Mouse (Mus musculus): ENCODE measurements around the gene Cntnap5c. TPM values are rescaled to one million over a fixed set of nuclear protein-coding genes. Genes with fewer than 3 reads are reported as not detected.
"Not testable (repeated sequence)": the region's sequence is repeated elsewhere in the genome, so short reads cannot be mapped to it uniquely, and the experiment has no call there.

Gene Cntnap5c
- polyA plus RNA-seq, 1 experiment from 2014 or later, result not detected

GRCm38 (mm10) chr17:57837090-57837971 is 68.0 kb downstream of the Cntnap5c start:
- Histone ChIP-seq H3K4me1 (replicated peaks) (no peaks in the 10 kb centered on the region), H3K4me2 (no peak overlapping the region), H3K9me3 (replicated peaks) (no peaks in the 10 kb centered on the region), H3K9ac (no peak overlapping the region), H3K36me3 (no peaks in the 10 kb centered on the region), H3K4me3 (replicated peaks) (no peak overlapping the region), H3K27ac (no peak overlapping the region), H3K27me3 (no peaks in the 10 kb centered on the region)
- ATAC-seq (ENCODE audit: low read depth), result no peak
- no peak for DNase-seq

DNA sequence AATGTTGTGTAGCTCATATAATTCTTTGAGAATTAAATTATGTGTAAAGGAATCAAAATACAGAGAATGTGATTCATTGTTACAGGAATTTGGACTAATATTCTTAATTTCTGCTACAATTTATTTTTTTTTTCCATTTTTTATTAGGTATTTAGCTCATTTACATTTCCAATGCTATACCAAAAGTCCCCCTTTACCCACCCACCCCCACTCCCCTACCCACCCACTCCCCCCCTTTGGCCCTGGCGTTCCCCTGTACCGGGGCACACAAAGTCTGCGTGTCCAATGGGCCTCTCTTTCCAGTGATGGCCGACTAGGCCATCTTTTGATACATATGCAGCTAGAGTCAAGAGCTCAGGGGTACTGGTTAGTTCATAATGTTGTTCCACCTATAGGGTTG is 86.4 kb downstream of the Cntnap5c start:
- not testable (repeated sequence) for H3K4me3 ChIP-seq (replicated peaks); H3K36me3 ChIP-seq; H3K27me3 ChIP-seq; H3K9me3 ChIP-seq (replicated peaks); H3K4me1 ChIP-seq (replicated peaks); H3K27ac ChIP-seq; H3K9ac ChIP-seq; H3K4me2 ChIP-seq; ATAC-seq (ENCODE audit: low read depth); DNase-seq
- WGBS (ENCODE audit: insufficient replicate concordance), result no CpG with 5 or more reads among the region's 4 CpGs

DNA sequence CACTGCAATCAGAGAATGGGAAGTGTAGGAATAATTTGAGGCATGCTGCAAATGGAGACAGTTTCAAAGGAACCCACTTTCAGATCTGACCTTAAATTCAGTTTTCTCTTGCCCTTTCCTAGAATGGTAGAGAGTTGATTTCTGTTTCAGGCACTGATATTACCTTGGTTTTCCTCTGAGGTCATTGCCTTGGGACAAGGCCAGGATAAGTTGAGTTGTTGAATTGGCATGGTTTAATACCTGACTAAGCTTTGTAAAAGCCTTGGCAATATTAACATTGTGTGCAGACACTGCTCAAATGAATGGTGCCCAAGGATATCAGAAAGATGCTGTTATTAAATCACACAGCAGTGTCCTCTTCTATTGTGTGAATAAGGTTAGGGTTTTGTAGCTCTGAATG is 96.6 kb downstream of the Cntnap5c start:
- H3K27ac ChIP-seq, result no peak overlapping the region
- ATAC-seq (ENCODE audit: low read depth), result no peak
- no peaks in the 10 kb centered on the region for H3K27me3 ChIP-seq
- no peak overlapping the region for H3K9ac ChIP-seq
- no peaks in the 10 kb centered on the region for H3K4me1 ChIP-seq (replicated peaks)
- no peak for DNase-seq
- H3K9me3 ChIP-seq (replicated peaks), result no peaks in the 10 kb centered on the region; the same call in 1 of the 2 replicates
- no peaks in the 10 kb centered on the region for H3K36me3 ChIP-seq
- H3K4me2 ChIP-seq, result no peak overlapping the region
- no peak overlapping the region for H3K4me3 ChIP-seq (replicated peaks)

GRCm38 (mm10) chr17:57887742-57888389 is 118.5 kb downstream of the Cntnap5c start:
- no peak overlapping the region for H3K9ac ChIP-seq
- ATAC-seq (ENCODE audit: low read depth), result no peak
- WGBS (ENCODE audit: insufficient replicate concordance), result 56% methylated on average over 4 of the region's 4 CpGs

GRCm38 (mm10) chr17:57911770-57912293 is 142.5 kb downstream of the Cntnap5c start:
- DNase-seq (no peak), ATAC-seq (ENCODE audit: low read depth) (no peak)
- no peak overlapping the region for H3K4me2 ChIP-seq

More at GRCm38 (mm10) chr17:57887742-57888389, 118.5 kb downstream of the Cntnap5c start:
- H3K27me3 ChIP-seq, result no peaks in the 10 kb centered on the region
- no peaks in the 10 kb centered on the region for H3K4me1 ChIP-seq (replicated peaks)
- DNase-seq, result no peak
- no peak overlapping the region for H3K27ac ChIP-seq
- H3K36me3 ChIP-seq, result no peaks in the 10 kb centered on the region
- no peak overlapping the region for H3K4me3 ChIP-seq (replicated peaks)
- no peaks in the 10 kb centered on the region; the same call in 1 of the 2 replicates for H3K9me3 ChIP-seq (replicated peaks)
- no peak overlapping the region for H3K4me2 ChIP-seq

DNA sequence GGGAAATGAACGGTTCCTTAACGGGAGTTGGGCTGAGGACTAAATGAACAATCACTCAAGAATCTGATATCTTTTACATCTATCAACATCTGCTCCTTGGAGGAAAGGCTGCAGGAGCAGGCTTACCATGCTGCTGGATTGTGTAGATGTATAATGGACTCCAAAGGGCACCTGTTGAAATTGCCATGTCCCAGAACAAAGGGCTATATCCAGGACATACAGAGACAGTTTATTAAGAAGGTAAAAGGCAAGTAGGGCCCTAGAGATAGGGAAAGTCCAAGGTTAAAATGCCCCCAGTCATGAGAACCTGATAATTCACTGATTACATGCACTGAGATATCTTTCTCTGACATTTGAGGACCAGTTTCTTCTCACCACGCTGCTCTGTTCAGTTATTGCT is 214.9 kb downstream of the Cntnap5c start:
- ATAC-seq (ENCODE audit: low read depth) (no peak), DNase-seq (no peak)
- H3K27ac ChIP-seq, result no peak overlapping the region
- no peak overlapping the region for H3K4me3 ChIP-seq (replicated peaks)
- WGBS (ENCODE audit: insufficient replicate concordance), result 60% methylated on average over 3 of the region's 3 CpGs
- no peak overlapping the region for H3K9ac ChIP-seq
- H3K36me3 ChIP-seq, result no peaks in the 10 kb centered on the region
- no peaks in the 10 kb centered on the region; the same call in 1 of the 2 replicates for H3K9me3 ChIP-seq (replicated peaks)
- no peaks in the 10 kb centered on the region for H3K27me3 ChIP-seq
- H3K4me1 ChIP-seq (replicated peaks), result no peaks in the 10 kb centered on the region
- H3K4me2 ChIP-seq, result no peak overlapping the region

More at GRCm38 (mm10) chr17:57911770-57912293, 142.5 kb downstream of the Cntnap5c start:
- Histone ChIP-seq H3K27me3 (no peaks in the 10 kb centered on the region), H3K36me3 (no peaks in the 10 kb centered on the region), H3K27ac (no peak overlapping the region), H3K9me3 (replicated peaks) (no peaks in the 10 kb centered on the region), H3K4me1 (replicated peaks) (no peaks in the 10 kb centered on the region), H3K4me3 (replicated peaks) (no peak overlapping the region), H3K9ac (no peak overlapping the region)

GRCm38 (mm10) chr17:57988420-57988819 is 219.1 kb downstream of the Cntnap5c start:
- no peak for DNase-seq
- Histone ChIP-seq H3K36me3 (no peaks in the 10 kb centered on the region), H3K4me3 (replicated peaks) (no peak overlapping the region), H3K4me2 (no peak overlapping the region), H3K9ac (no peak overlapping the region), H3K4me1 (replicated peaks) (no peaks in the 10 kb centered on the region), H3K27ac (no peak overlapping the region), H3K27me3 (no peaks in the 10 kb centered on the region), H3K9me3 (replicated peaks) (no peaks in the 10 kb centered on the region)
- WGBS (ENCODE audit: insufficient replicate concordance), result 35% methylated on average over 2 of the region's 2 CpGs
- no peak for ATAC-seq (ENCODE audit: low read depth)

DNA sequence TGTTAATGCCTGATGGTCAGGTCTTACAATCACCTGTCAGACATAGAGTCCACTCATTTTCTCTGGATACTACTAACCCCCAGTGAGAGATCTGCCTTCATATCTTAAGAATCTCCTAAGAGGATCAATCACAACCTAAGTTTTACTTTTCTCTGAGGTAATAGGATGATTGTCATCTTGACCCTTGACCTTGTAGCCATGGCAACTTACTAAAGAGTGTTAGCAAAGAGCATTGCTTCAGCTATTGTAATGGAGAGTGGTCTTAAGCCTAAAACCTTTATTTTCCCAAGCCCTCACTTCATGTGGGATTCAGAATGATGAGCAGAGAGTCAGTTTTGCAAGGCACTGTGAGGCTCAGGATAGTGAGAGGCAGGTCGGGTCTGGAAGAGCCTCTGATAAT is 227.1 kb downstream of the Cntnap5c start:
- H3K36me3 ChIP-seq, result no peaks in the 10 kb centered on the region
- no peaks in the 10 kb centered on the region for H3K9me3 ChIP-seq (replicated peaks)
- 24% methylated on average over 1 of the region's 1 CpGs for WGBS (ENCODE audit: insufficient replicate concordance)
- ATAC-seq (ENCODE audit: low read depth) (no peak), DNase-seq (no peak)
- H3K9ac ChIP-seq, result no peak overlapping the region
- no peak overlapping the region for H3K27ac ChIP-seq
- no peaks in the 10 kb centered on the region for H3K27me3 ChIP-seq
- no peaks in the 10 kb centered on the region for H3K4me1 ChIP-seq (replicated peaks)
- H3K4me3 ChIP-seq (replicated peaks), result no peak overlapping the region
- H3K4me2 ChIP-seq, result no peak overlapping the region

DNA sequence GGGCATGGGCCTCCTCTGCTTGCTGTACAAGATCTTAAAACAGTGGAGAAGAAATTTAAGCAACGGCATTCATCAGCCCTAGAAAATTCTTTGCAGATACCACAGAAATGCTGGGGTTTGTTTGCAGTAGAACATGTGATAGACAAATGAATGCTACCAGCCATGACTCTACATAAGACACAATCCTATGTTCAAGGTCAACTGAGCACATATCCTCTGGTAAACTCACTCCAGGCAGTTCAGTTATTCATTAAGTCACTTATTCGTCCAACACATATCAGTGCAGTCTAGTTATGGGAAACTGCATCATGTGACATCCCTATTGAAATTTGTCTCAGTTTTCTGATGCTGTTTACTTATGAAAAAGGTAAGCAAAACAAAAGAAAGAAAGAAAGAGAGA is 229.7 kb downstream of the Cntnap5c start:
- Histone ChIP-seq H3K27me3 (no peaks in the 10 kb centered on the region), H3K9me3 (replicated peaks) (no peaks in the 10 kb centered on the region), H3K27ac (no peak overlapping the region), H3K4me1 (replicated peaks) (no peaks in the 10 kb centered on the region), H3K9ac (no peak overlapping the region), H3K4me3 (replicated peaks) (no peak overlapping the region), H3K36me3 (no peaks in the 10 kb centered on the region), H3K4me2 (no peak overlapping the region)
- no peak for ATAC-seq (ENCODE audit: low read depth)
- 52% methylated on average over 2 of the region's 2 CpGs for WGBS (ENCODE audit: insufficient replicate concordance)
- DNase-seq, result no peak

GRCm38 (mm10) chr17:58002845-58003244 is 233.5 kb downstream of the Cntnap5c start:
- no peak overlapping the region for H3K27ac ChIP-seq
- no peaks in the 10 kb centered on the region for H3K36me3 ChIP-seq
- ATAC-seq (ENCODE audit: low read depth) (no peak), DNase-seq (no peak)
- no peaks in the 10 kb centered on the region for H3K4me1 ChIP-seq (replicated peaks)
- H3K4me3 ChIP-seq (replicated peaks), result no peak overlapping the region
- 69% methylated on average over 5 of the region's 5 CpGs for WGBS (ENCODE audit: insufficient replicate concordance)
- no peak overlapping the region for H3K4me2 ChIP-seq
- H3K27me3 ChIP-seq, result no peaks in the 10 kb centered on the region
- no peaks in the 10 kb centered on the region for H3K9me3 ChIP-seq (replicated peaks)
- no peak overlapping the region for H3K9ac ChIP-seq

- H3K27ac ChIP-seq, result no peak overlapping the region
- H3K9ac ChIP-seq, result no peak overlapping the region
- no peaks in the 10 kb centered on the region for H3K4me1 ChIP-seq (replicated peaks)
- H3K4me2 ChIP-seq, result no peak overlapping the region
- WGBS (ENCODE audit: insufficient replicate concordance), result 68% methylated on average over 1 of the region's 1 CpGs
- no peaks in the 10 kb centered on the region for H3K36me3 ChIP-seq
- no peak overlapping the region for H3K4me3 ChIP-seq (replicated peaks)
- no peaks in the 10 kb centered on the region for H3K27me3 ChIP-seq
- no peaks in the 10 kb centered on the region for H3K9me3 ChIP-seq (replicated peaks)
- DNase-seq (no peak), ATAC-seq (ENCODE audit: low read depth) (no peak)
These were observed 234.0 kb downstream of the Cntnap5c start for GRCm38 (mm10) chr17:58003322-58003721.

All from liver, embryonic 13.5 days (tissue).